Mouse (Mus musculus) megakaryocyte progenitor cell, adult 5-6 weeks (primary cell): Measurements from ENCODE around the gene 5730455P16Rik. TPM values are rescaled to one million over a fixed set of nuclear protein-coding genes. Genes with fewer than 3 reads are reported as not detected.

Experiments used
- total RNA-seq, 2 experiments: library from RNA; stranded (forward) in 1 of 2; stranded (reverse) in 1 of 2; fragments of 157-497, 149-512 nt in 1 of 2; fragments of 200-1000 nt in 1 of 2; gene quantifications; 2 replicates each; pipeline versions ENCODE4 v1.2.3 to v1.2.4; 2015 to 2017

Gene 5730455P16Rik
- total RNA-seq, 2 experiments from 2014 or later = 5.6 to 9.0 TPM

Other genes starting within 250 kb of the 5730455P16Rik start
- 26.8 and 28.9 TPM in 2 replicates for gene Tefm, start 235.9 kb downstream of the 5730455P16Rik start, total RNA-seq (2015)
- gene Tefm, start 235.9 kb downstream of the 5730455P16Rik start, total RNA-seq (2017) = 21.1 and 27.3 TPM in 2 replicates
- 0.07 and 0.17 TPM in 2 replicates for gene Adap2, start 223.9 kb downstream of the 5730455P16Rik start, total RNA-seq (2015)
- gene Adap2, start 223.9 kb downstream of the 5730455P16Rik start, total RNA-seq (2017) = 0.12 and 0.61 TPM in 2 replicates
- gene Rnf135, start 194.2 kb downstream of the 5730455P16Rik start, total RNA-seq (2015) = 4.5 and 7.9 TPM in 2 replicates
- gene Rnf135, start 194.2 kb downstream of the 5730455P16Rik start, total RNA-seq (2017) = 4.8 and 6.5 TPM in 2 replicates
- 64.7 and 66.6 TPM in 2 replicates for gene Rhot1, start 169.0 kb downstream of the 5730455P16Rik start, total RNA-seq (2015)
- gene Rhot1, start 169.0 kb downstream of the 5730455P16Rik start, total RNA-seq (2017) = 50.6 and 51.4 TPM in 2 replicates
- gene Rhbdl3, start 77.1 kb downstream of the 5730455P16Rik start, total RNA-seq (2015) = 0.42 and 0.52 TPM in 2 replicates
- 0.50 and 1.0 TPM in 2 replicates for gene Rhbdl3, start 77.1 kb downstream of the 5730455P16Rik start, total RNA-seq (2017)
- 389 and 414 TPM in 2 replicates for gene Zfp207, start 5.2 kb upstream of the 5730455P16Rik start, total RNA-seq (2015)
- 215 and 254 TPM in 2 replicates for gene Zfp207, start 5.2 kb upstream of the 5730455P16Rik start, total RNA-seq (2017)
- gene Psmd11, start 50.6 kb upstream of the 5730455P16Rik start, total RNA-seq (2015) = 103 and 105 TPM in 2 replicates
- 78.8 and 83.5 TPM in 2 replicates for gene Psmd11, start 50.6 kb upstream of the 5730455P16Rik start, total RNA-seq (2017)
- 5.0 and 5.8 TPM in 2 replicates for gene Cdk5r1, start 99.0 kb upstream of the 5730455P16Rik start, total RNA-seq (2015)
- gene Cdk5r1, start 99.0 kb upstream of the 5730455P16Rik start, total RNA-seq (2017) = 5.5 and 5.7 TPM in 2 replicates